Mouse (Mus musculus): ENCODE results near the gene Chaf1b. TPM values are rescaled to one million over a fixed set of nuclear protein-coding genes. Genes with fewer than 3 reads are reported as not detected.

Chaf1b gene
- polyA plus RNA-seq, 1 experiment from 2014 or later = 40.8 TPM

GRCm38 (mm10) chr16:93884722-93885113, 1.0 kb downstream of the Chaf1b start:
- peak overlapping the region; percentile 96 for H3K4me2 ChIP-seq (ENCODE audit: low read depth, low read length)
- ATAC-seq (replicated peaks; ENCODE audit: extremely low read depth, insufficient read depth, low FRiP score) = no peak
- peak overlapping the region; percentile 84 for H3K9ac ChIP-seq (ENCODE audit: low read length)
- peaks cover 8% of the 10 kb centered on the region; the same call in 1 of the 2 replicates for H3K4me1 ChIP-seq (ENCODE audit: control insufficient read depth, insufficient read depth, low read length)
- 56% methylated on average over 5 of the region's 5 CpGs for WGBS
- H3K4me3 ChIP-seq (ENCODE audit: low read length) = peak overlapping the region; percentile 90
- H3K9me3 ChIP-seq (replicated peaks; ENCODE audit: control insufficient read depth, low read length) = no peaks in the 10 kb centered on the region
- H3K36me3 ChIP-seq (ENCODE audit: control insufficient read depth, insufficient read depth) = peaks cover 8% of the 10 kb centered on the region
- H3K27me3 ChIP-seq (ENCODE audit: control insufficient read depth, insufficient read depth, low read length) = no peaks in the 10 kb centered on the region
- no peak overlapping the region for H3K27ac ChIP-seq (ENCODE audit: low read length)

DNA sequence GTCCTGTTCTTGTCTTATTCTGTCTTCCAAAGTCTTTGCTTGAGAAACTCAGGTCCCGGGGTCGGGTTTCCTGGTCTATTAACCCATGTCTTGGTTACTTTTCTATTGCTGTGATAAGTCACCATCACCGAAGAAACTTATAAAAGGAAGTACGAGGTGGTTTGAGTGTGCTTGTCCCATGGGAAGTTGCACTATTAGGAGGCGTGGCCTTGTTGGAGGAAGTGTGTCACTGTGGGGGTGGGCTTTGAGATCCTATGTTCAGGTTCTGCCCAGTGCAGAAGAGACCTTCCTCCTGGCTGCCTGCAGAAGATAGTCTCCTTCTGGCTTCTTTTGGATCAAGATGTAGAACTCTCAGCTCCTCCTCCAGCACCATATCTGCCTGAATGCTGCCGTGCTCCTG, 4.8 kb downstream of the Chaf1b start:
- H3K27me3 ChIP-seq (ENCODE audit: control insufficient read depth, insufficient read depth, low read length) = no peaks in the 10 kb centered on the region
- no peak for ATAC-seq (replicated peaks; ENCODE audit: extremely low read depth, insufficient read depth, low FRiP score)
- H3K9me3 ChIP-seq (replicated peaks; ENCODE audit: control insufficient read depth, low read length) = no peaks in the 10 kb centered on the region
- no peak overlapping the region for H3K27ac ChIP-seq (ENCODE audit: low read length)
- WGBS = 90% methylated on average over 6 of the region's 6 CpGs
- no peak overlapping the region for H3K4me2 ChIP-seq (ENCODE audit: low read depth, low read length)
- H3K36me3 ChIP-seq (ENCODE audit: control insufficient read depth, insufficient read depth) = peaks cover 17% of the 10 kb centered on the region
- no peak overlapping the region for H3K4me3 ChIP-seq (ENCODE audit: low read length)
- no peak overlapping the region for H3K9ac ChIP-seq (ENCODE audit: low read length)
- H3K4me1 ChIP-seq (ENCODE audit: control insufficient read depth, insufficient read depth, low read length) = peaks cover 5% of the 10 kb centered on the region; the same call in 1 of the 2 replicates

DNA sequence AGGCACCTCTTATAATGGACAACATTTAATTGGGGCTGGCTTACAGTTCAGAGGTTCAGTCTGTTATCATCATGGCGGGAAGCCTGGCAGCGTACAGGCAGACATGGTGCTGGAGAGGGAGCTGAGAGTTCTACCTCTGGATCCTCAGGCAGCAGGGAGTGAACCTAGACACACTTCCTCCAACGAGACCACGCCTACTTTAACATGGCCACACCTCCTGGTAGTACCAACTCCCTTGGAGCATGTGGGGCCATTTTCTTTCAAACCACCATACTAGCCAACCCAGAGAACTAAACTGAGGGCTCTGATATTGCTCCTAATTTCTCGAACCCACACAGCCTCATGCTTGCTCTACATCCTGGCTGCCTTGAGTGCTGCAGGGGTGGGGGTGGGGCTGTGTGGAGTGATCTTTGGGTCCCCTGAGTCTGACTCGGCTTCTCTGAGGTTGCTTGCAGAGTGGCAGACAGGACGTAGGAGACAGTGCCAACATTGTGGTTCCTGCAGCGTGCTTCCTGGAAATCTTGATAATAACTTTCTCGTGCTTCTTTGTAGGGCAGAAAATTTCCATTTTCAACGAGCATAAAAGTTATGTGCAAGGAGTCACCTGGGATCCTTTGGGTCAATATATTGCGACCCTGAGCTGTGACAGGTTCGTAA, 7.4 kb downstream of the Chaf1b start:
- no peak overlapping the region for H3K4me3 ChIP-seq (ENCODE audit: low read length)
- H3K27me3 ChIP-seq (ENCODE audit: control insufficient read depth, insufficient read depth, low read length) = no peaks in the 10 kb centered on the region
- no peak overlapping the region for H3K9ac ChIP-seq (ENCODE audit: low read length)
- peaks cover 20% of the 10 kb centered on the region for H3K36me3 ChIP-seq (ENCODE audit: control insufficient read depth, insufficient read depth)
- H3K4me2 ChIP-seq (ENCODE audit: low read depth, low read length) = no peak overlapping the region
- H3K9me3 ChIP-seq (replicated peaks; ENCODE audit: control insufficient read depth, low read length) = no peaks in the 10 kb centered on the region
- 75% methylated on average over 12 of the region's 12 CpGs for WGBS
- no peak for ATAC-seq (replicated peaks; ENCODE audit: extremely low read depth, insufficient read depth, low FRiP score)
- no peak overlapping the region for H3K27ac ChIP-seq (ENCODE audit: low read length)
- no peaks in the 10 kb centered on the region for H3K4me1 ChIP-seq (ENCODE audit: control insufficient read depth, insufficient read depth, low read length)

- H3K9me3 ChIP-seq (replicated peaks; ENCODE audit: control insufficient read depth, low read length) = no peaks in the 10 kb centered on the region
- no peak overlapping the region for H3K9ac ChIP-seq (ENCODE audit: low read length)
- 74% methylated on average over 5 of the region's 5 CpGs for WGBS
- H3K4me3 ChIP-seq (ENCODE audit: low read length) = no peak overlapping the region
- peaks cover 11% of the 10 kb centered on the region for H3K36me3 ChIP-seq (ENCODE audit: control insufficient read depth, insufficient read depth)
- ATAC-seq (replicated peaks; ENCODE audit: extremely low read depth, insufficient read depth, low FRiP score) = no peak
- H3K27ac ChIP-seq (ENCODE audit: low read length) = no peak overlapping the region
- H3K27me3 ChIP-seq (ENCODE audit: control insufficient read depth, insufficient read depth, low read length) = no peaks in the 10 kb centered on the region
- no peaks in the 10 kb centered on the region for H3K4me1 ChIP-seq (ENCODE audit: control insufficient read depth, insufficient read depth, low read length)
- no peak overlapping the region for H3K4me2 ChIP-seq (ENCODE audit: low read depth, low read length)
These were observed 9.6 kb downstream of the Chaf1b start for GRCm38 (mm10) chr16:93893285-93893684.

- Histone ChIP-seq H3K4me1 (ENCODE audit: control insufficient read depth, insufficient read depth, low read length) (no peaks in the 10 kb centered on the region), H3K4me2 (ENCODE audit: low read depth, low read length) (no peak overlapping the region), H3K36me3 (ENCODE audit: control insufficient read depth, insufficient read depth) (0 out of 2 replicates have a peak, but pooled peaks cover 2% of the 10 kb centered on the region), H3K27ac (ENCODE audit: low read length) (no peak overlapping the region), H3K4me3 (ENCODE audit: low read length) (no peak overlapping the region), H3K9ac (ENCODE audit: low read length) (no peak overlapping the region), H3K27me3 (ENCODE audit: control insufficient read depth, insufficient read depth, low read length) (no peaks in the 10 kb centered on the region), H3K9me3 (replicated peaks; ENCODE audit: control insufficient read depth, low read length) (no peaks in the 10 kb centered on the region)
- 76% methylated on average over 6 of the region's 6 CpGs for WGBS
- ATAC-seq (replicated peaks; ENCODE audit: extremely low read depth, insufficient read depth, low FRiP score) = no peak
These were observed 19.3 kb downstream of the Chaf1b start for GRCm38 (mm10) chr16:93903027-93903426.

DNA sequence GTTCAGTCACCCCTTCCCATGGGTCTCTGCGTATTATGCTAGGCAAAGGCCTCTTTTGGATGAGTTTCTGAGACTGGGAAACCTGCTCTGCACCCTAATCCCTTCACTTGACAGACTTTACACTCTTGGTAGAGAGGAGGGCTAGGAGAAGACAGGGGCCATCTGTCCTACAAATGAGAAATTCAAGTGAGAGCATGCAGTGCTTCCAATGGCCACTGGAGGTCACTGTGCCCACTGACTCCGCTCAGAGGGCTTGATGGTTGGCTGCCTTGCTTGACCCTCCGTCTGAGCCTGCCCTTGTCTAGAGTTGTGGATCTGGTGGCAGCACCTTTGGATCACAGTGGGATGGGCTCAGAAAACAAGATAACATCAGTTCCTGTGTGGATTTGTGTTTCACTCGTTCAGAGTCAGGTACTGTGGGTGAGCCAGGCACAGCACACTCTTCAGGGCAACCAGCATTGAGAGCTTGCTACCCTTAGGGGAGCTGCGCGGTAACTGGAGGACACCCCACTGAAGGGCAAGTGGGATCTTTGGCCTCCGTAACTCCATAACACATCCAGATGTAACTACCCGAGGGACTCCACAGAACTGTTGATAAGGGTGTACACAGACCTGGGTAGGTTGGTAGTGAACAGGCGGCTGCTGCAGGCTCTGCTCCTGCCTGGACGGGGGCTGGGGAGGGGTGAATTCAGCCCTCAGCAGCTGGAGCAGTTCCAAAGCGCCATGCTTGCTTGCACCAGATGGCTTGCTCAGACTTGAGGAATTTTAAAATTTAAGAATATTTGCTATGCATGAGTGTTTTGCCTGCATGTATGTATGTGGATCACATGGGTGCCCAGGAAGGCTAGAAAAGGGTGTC, 22.7 kb downstream of the Chaf1b start:
- Histone ChIP-seq H3K9me3 (replicated peaks; ENCODE audit: control insufficient read depth, low read length) (no peaks in the 10 kb centered on the region), H3K4me3 (ENCODE audit: low read length) (no peak overlapping the region), H3K9ac (ENCODE audit: low read length) (no peak overlapping the region), H3K4me2 (ENCODE audit: low read depth, low read length) (no peak overlapping the region), H3K27ac (ENCODE audit: low read length) (no peak overlapping the region), H3K36me3 (ENCODE audit: control insufficient read depth, insufficient read depth) (0 out of 2 replicates have a peak, but pooled peaks cover 2% of the 10 kb centered on the region), H3K27me3 (ENCODE audit: control insufficient read depth, insufficient read depth, low read length) (no peaks in the 10 kb centered on the region), H3K4me1 (ENCODE audit: control insufficient read depth, insufficient read depth, low read length) (no peaks in the 10 kb centered on the region)
- 57% methylated on average over 11 of the region's 11 CpGs for WGBS
- ATAC-seq (replicated peaks; ENCODE audit: extremely low read depth, insufficient read depth, low FRiP score) = peak; percentile 8; the same call in 1 of the 2 replicates

DNA sequence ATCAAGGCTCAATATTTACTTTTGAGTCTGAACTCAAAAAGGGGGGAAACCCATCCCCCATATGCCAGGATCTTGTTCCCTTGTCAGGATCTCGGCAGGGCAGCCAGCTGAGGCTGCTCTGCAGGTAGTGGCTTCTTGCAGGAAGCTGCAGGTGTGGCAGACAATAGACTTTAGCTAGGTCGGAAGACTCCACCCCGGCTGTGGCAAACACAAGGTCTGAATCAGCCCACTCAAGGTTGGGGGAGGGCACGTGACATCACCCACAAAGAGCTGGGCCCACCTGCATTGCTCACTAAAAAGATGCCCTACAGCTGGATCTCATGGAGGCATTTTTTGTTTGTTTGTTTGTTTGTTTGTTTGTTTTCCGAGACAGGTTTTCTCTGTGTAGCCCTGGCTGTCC, 24.1 kb downstream of the Chaf1b start:
- H3K4me3 ChIP-seq (ENCODE audit: low read length) = no peak overlapping the region
- no peak overlapping the region for H3K27ac ChIP-seq (ENCODE audit: low read length)
- ATAC-seq (replicated peaks; ENCODE audit: extremely low read depth, insufficient read depth, low FRiP score) = no peak
- H3K9me3 ChIP-seq (replicated peaks; ENCODE audit: control insufficient read depth, low read length) = no peaks in the 10 kb centered on the region
- WGBS = 73% methylated on average over 5 of the region's 5 CpGs
- H3K4me1 ChIP-seq (ENCODE audit: control insufficient read depth, insufficient read depth, low read length) = no peaks in the 10 kb centered on the region
- no peak overlapping the region for H3K4me2 ChIP-seq (ENCODE audit: low read depth, low read length)
- H3K9ac ChIP-seq (ENCODE audit: low read length) = no peak overlapping the region
- H3K36me3 ChIP-seq (ENCODE audit: control insufficient read depth, insufficient read depth) = 0 out of 2 replicates have a peak, but pooled peaks cover 1% of the 10 kb centered on the region
- H3K27me3 ChIP-seq (ENCODE audit: control insufficient read depth, insufficient read depth, low read length) = no peaks in the 10 kb centered on the region

- 86% methylated on average over 8 of the region's 8 CpGs for WGBS
- Histone ChIP-seq H3K4me3 (ENCODE audit: low read length) (no peak overlapping the region), H3K27ac (ENCODE audit: low read length) (no peak overlapping the region), H3K36me3 (ENCODE audit: control insufficient read depth, insufficient read depth) (no peaks in the 10 kb centered on the region), H3K9ac (ENCODE audit: low read length) (no peak overlapping the region), H3K4me2 (ENCODE audit: low read depth, low read length) (no peak overlapping the region), H3K4me1 (ENCODE audit: control insufficient read depth, insufficient read depth, low read length) (no peaks in the 10 kb centered on the region), H3K9me3 (replicated peaks; ENCODE audit: control insufficient read depth, low read length) (no peaks in the 10 kb centered on the region), H3K27me3 (ENCODE audit: control insufficient read depth, insufficient read depth, low read length) (no peaks in the 10 kb centered on the region)
- peak; percentile 46; the same call in 1 of the 2 replicates for ATAC-seq (replicated peaks; ENCODE audit: extremely low read depth, insufficient read depth, low FRiP score)
These were observed 24.5 kb downstream of the Chaf1b start for GRCm38 (mm10) chr16:93908196-93908595.

- H3K27me3 ChIP-seq (ENCODE audit: control insufficient read depth, insufficient read depth, low read length) = no peaks in the 10 kb centered on the region
- H3K36me3 ChIP-seq (ENCODE audit: control insufficient read depth, insufficient read depth) = no peaks in the 10 kb centered on the region
- 83% methylated on average over 3 of the region's 3 CpGs for WGBS
- H3K9ac ChIP-seq (ENCODE audit: low read length) = no peak overlapping the region
- no peak for ATAC-seq (replicated peaks; ENCODE audit: extremely low read depth, insufficient read depth, low FRiP score)
- no peaks in the 10 kb centered on the region for H3K4me1 ChIP-seq (ENCODE audit: control insufficient read depth, insufficient read depth, low read length)
- H3K4me3 ChIP-seq (ENCODE audit: low read length) = no peak overlapping the region
- no peak overlapping the region for H3K27ac ChIP-seq (ENCODE audit: low read length)
- no peaks in the 10 kb centered on the region for H3K9me3 ChIP-seq (replicated peaks; ENCODE audit: control insufficient read depth, low read length)
- H3K4me2 ChIP-seq (ENCODE audit: low read depth, low read length) = no peak overlapping the region
These were observed 26.2 kb downstream of the Chaf1b start for GRCm38 (mm10) chr16:93909936-93910335.

All from heart, embryonic 16.5 days (tissue).